Mouse (Mus musculus) forebrain, embryonic 13.5 days (tissue): ENCODE measurements around the gene Trim75. TPM values are rescaled to one million over a fixed set of nuclear protein-coding genes. Genes with fewer than 3 reads are reported as not detected.

ENCODE experiments used
- ATAC-seq: fragments of 200-750 bp; cut with Nextera tagmentation; 2 replicates; pipeline ENCODE4 v1.8.0; 2017
- H3K27ac ChIP-seq: fragments of 300-500 bp; sonication (generic); 2 replicates; pipeline ENCODE4 v1.5.1; 2015; ENCODE audit warnings: inconsistent platforms, mild to moderate bottlenecking, moderate library complexity
- H3K27me3 ChIP-seq: fragments of 300-500 bp; sonication (generic); 2 replicates; pipeline ENCODE4 v1.6.1; 2015; ENCODE audit warnings: mild to moderate bottlenecking, inconsistent platforms
- H3K36me3 ChIP-seq: fragments of 300-500 bp; sonication (generic); 2 replicates; pipeline ENCODE4 v1.6.1; 2015; ENCODE audit warnings: mild to moderate bottlenecking, inconsistent platforms; ENCODE audit not compliant: poor library complexity, severe bottlenecking
- H3K4me1 ChIP-seq: fragments of 300-500 bp; sonication (generic); 2 replicates; pipeline ENCODE4 v1.6.1; 2015; ENCODE audit warnings: inconsistent platforms
- H3K4me2 ChIP-seq: fragments of 300-500 bp; sonication (generic); 2 replicates; pipeline ENCODE4 v1.6.1; 2015; ENCODE audit warnings: inconsistent platforms, mild to moderate bottlenecking, moderate library complexity
- H3K4me3 ChIP-seq: fragments of 300-500 bp; sonication (generic); 2 replicates; pipeline ENCODE4 v1.5.1; 2015; ENCODE audit warnings: mild to moderate bottlenecking, inconsistent platforms
- H3K9ac ChIP-seq: fragments of 300-500 bp; sonication (generic); 2 replicates; pipeline ENCODE4 v1.6.1; 2015; ENCODE audit warnings: mild to moderate bottlenecking, inconsistent platforms
- H3K9me3 ChIP-seq: fragments of 300-500 bp; sonication (generic); replicated peaks from 2 replicates; pipeline ENCODE4 v1.6.1; 2016; ENCODE audit warnings: inconsistent platforms
- WGBS: fragments of 180-500 bp; shearing (Covaris S2); methylation state at CpG from one replicate; pipeline ENCODE4 v1.1.7; 2015; 5-methylcytosine and 5-hydroxymethylcytosine counted together
- polyA plus RNA-seq: library from polyadenylated mRNA; unstranded; fragments of >200 nt; fragmentation: Nextera tagmentation; extraction: Ambion mirVana; gene quantifications from 2 replicates; pipeline ENCODE4 v1.2.1, GENCODE M21; 2015

Gene Trim75
- polyA plus RNA-seq, 1 experiment from 2014 or later, result 0.17 TPM

DNA sequence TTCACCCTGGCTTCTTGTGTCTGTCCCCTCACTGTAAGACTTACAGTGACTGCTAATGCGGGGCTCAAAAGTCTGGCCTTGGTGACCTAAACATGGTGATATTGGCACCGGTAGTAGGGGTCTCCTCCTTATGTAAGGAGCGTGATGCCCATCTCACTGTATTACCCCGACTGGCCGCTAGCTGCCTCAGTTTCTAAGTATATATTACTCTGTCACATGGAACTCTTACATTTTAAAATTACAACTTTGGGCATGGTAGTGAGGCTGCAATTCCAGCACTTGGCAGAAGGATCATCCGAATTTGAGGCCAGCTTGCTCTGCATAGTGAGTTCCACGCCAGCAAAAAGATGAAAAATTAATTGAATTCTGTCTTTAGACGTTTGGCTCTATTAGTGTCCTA is 46.6 kb downstream of the Trim75 start:
- no peak overlapping the region for H3K4me3 ChIP-seq
- no peak overlapping the region for H3K9ac ChIP-seq
- H3K27me3 ChIP-seq, result peaks cover 16% of the 10 kb centered on the region
- H3K36me3 ChIP-seq, result no peaks in the 10 kb centered on the region
- peak; percentile 49 for ATAC-seq
- no peak overlapping the region for H3K4me2 ChIP-seq
- WGBS, result 76% methylated on average over 8 of the region's 8 CpGs
- H3K4me1 ChIP-seq, result 0 out of 2 replicates have a peak, but pooled peaks cover 3% of the 10 kb centered on the region
- H3K9me3 ChIP-seq, result no peaks in the 10 kb centered on the region
- H3K27ac ChIP-seq, result no peak overlapping the region

DNA sequence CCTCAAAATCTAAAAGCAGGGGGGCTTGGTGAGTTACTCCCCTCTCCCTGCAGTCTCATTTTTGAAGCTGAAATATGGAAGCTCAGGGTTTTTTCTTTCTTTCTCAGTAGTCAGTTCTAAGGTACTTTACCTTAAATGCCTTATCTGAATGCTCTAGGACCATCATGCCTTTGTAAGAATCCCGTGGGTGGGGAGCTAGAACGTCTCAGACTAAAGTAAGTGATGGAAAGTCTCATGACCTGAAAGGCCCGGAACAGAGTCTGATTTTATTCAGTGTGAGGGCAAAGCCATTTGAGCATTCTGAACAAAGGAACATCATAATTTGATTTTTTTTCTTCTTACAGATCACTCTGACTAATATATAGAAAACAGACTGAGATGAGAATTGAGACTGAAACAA is 52.6 kb downstream of the Trim75 start:
- 74% methylated on average over 3 of the region's 3 CpGs for WGBS
- Histone ChIP-seq H3K4me1 (no peaks in the 10 kb centered on the region), H3K9ac (no peak overlapping the region), H3K27me3 (no peaks in the 10 kb centered on the region), H3K4me2 (no peak overlapping the region), H3K4me3 (no peak overlapping the region), H3K36me3 (no peaks in the 10 kb centered on the region), H3K27ac (no peak overlapping the region), H3K9me3 (no peaks in the 10 kb centered on the region)
- ATAC-seq, result no peak

Other genes with a start within 250 kb of the Trim75 start
- gene Klhl2, start 137.8 kb downstream of the Trim75 start, polyA plus RNA-seq, result 12.5 and 13.9 TPM in 2 replicates
- gene Tmem192, start 40.6 kb downstream of the Trim75 start, polyA plus RNA-seq, result 13.4 and 15.5 TPM in 2 replicates
- gene Trim61, start 30.7 kb upstream of the Trim75 start, polyA plus RNA-seq, result not detected in 2 replicates
- gene Trim60, start 30.8 kb upstream of the Trim75 start, polyA plus RNA-seq, result not detected in 2 replicates
- 2.5 and 2.6 TPM in 2 replicates for gene Apela, start 49.5 kb upstream of the Trim75 start, polyA plus RNA-seq
- gene Gm10663, start 87.2 kb upstream of the Trim75 start, polyA plus RNA-seq, result not detected in 2 replicates
- not detected in 2 replicates for gene BC030870, start 141.7 kb upstream of the Trim75 start, polyA plus RNA-seq